Mouse (Mus musculus): Measurements from ENCODE around the gene Slc25a28.

- no peak for TF ChIP-seq POLR2A (IDR thresholded peaks at IDR 0.05; ENCODE audit: extremely low read depth, insufficient read depth, low read length)
- TF ChIP-seq CTCF (IDR thresholded peaks at IDR 0.05; ENCODE audit: extremely low read depth, insufficient read depth, low read length), result no peak
Measured at GRCm38 (mm10) chr19:43711971-43712370, 37.3 kb upstream of the Slc25a28 start.
